Mouse (Mus musculus) E14TG2a.4 (cell line): ENCODE measurements around the gene Wif1.

Experiments used
- H3K27me3 ChIP-seq: 2 replicates; pipeline ENCODE4 v1.6.1; 2014; ENCODE audit warnings: low read length, control low read depth; ENCODE audit not compliant: insufficient read depth
- H3K36me3 ChIP-seq: 2 replicates; pipeline ENCODE4 v1.6.1; 2014; ENCODE audit warnings: low read length, control low read depth; ENCODE audit not compliant: insufficient read depth
- H3K4me1 ChIP-seq: replicated peaks from 2 replicates; pipeline ENCODE4 v1.6.1; 2014; ENCODE audit warnings: low read depth, low read length, control low read depth
- H3K4me3 ChIP-seq: replicated peaks from 2 replicates; pipeline ENCODE4 v1.5.1; 2014; ENCODE audit warnings: mild to moderate bottlenecking, low read length
- H3K9me3 ChIP-seq: 2 replicates; pipeline ENCODE4 v1.6.1; 2014; ENCODE audit warnings: low read length, control low read depth
- CTCF ChIP-seq: conservative IDR thresholded peaks from 2 replicates; pipeline ENCODE4 v1.5.1; 2014; ENCODE audit warnings: low read length
- NANOG ChIP-seq: IDR thresholded peaks from 2 replicates; pipeline ENCODE4 v1.6.1; 2014; ENCODE audit warnings: borderline replicate concordance, low read length, mixed read lengths
- POU5F1 ChIP-seq: IDR thresholded peaks from 2 replicates; pipeline ENCODE4 v1.6.1; 2014; ENCODE audit warnings: low read length, borderline replicate concordance

Gene Wif1

GRCm38 (mm10) chr10:121033826-121034568 lies at the start of gene Wif1:
Gene Wif1 (plus strand): TSS chr10:121033960.
- Histone ChIP-seq H3K4me1 (peaks cover 4% of the 10 kb centered on the region; the same call in 1 of the 2 replicates), H3K36me3 (no peaks in the 10 kb centered on the region), H3K4me3 (peak within 1 kb of the TSS; percentile 86), H3K9me3 (no peaks in the 10 kb centered on the region), H3K27me3 (peaks cover 44% of the 10 kb centered on the region)
- no peak for TF ChIP-seq POU5F1
- no peak; the same call in 1 of the 2 replicates for TF ChIP-seq CTCF
- no peak for TF ChIP-seq NANOG

GRCm38 (mm10) chr10:121002135-121002534 lies 31.6 kb upstream of the Wif1 start:
- Histone ChIP-seq H3K27me3 (no peaks in the 10 kb centered on the region), H3K36me3 (no peaks in the 10 kb centered on the region), H3K4me3 (no peak overlapping the region), H3K9me3 (0 out of 2 replicates have a peak, but pooled peaks cover 9% of the 10 kb centered on the region), H3K4me1 (no peaks in the 10 kb centered on the region)
- no peak for TF ChIP-seq NANOG
- TF ChIP-seq POU5F1, result peak; percentile 85; the same call in 1 of the 2 replicates

- peaks cover 17% of the 10 kb centered on the region for H3K4me1 ChIP-seq
- H3K36me3 ChIP-seq, result no peaks in the 10 kb centered on the region
- no peak overlapping the region for H3K4me3 ChIP-seq
- TF ChIP-seq POU5F1 (no peak), NANOG (no peak)
- no peaks in the 10 kb centered on the region for H3K27me3 ChIP-seq
- peaks cover 21% of the 10 kb centered on the region for H3K9me3 ChIP-seq
Measured at GRCm38 (mm10) chr10:121011496-121011895, 22.3 kb upstream of the Wif1 start.

GRCm38 (mm10) chr10:121016291-121016690 lies 17.5 kb upstream of the Wif1 start:
- no peak overlapping the region; the same call in 1 of the 2 replicates for H3K4me3 ChIP-seq
- TF ChIP-seq CTCF (no peak), POU5F1 (no peak), NANOG (no peak)
- no peaks in the 10 kb centered on the region for H3K36me3 ChIP-seq
- peaks cover 29% of the 10 kb centered on the region for H3K9me3 ChIP-seq
- 0 out of 2 replicates have a peak, but pooled peaks cover 6% of the 10 kb centered on the region for H3K27me3 ChIP-seq
- H3K4me1 ChIP-seq, result peaks cover 33% of the 10 kb centered on the region

- Histone ChIP-seq H3K4me1 (peaks cover 28% of the 10 kb centered on the region), H3K27me3 (0 out of 2 replicates have a peak, but pooled peaks cover 6% of the 10 kb centered on the region), H3K36me3 (no peaks in the 10 kb centered on the region), H3K4me3 (peak overlapping the region; percentile 35; the same call in 1 of the 2 replicates), H3K9me3 (peaks cover 29% of the 10 kb centered on the region)
- TF ChIP-seq CTCF, result no peak
- peak; percentile 24; the same call in 1 of the 2 replicates for TF ChIP-seq NANOG
- TF ChIP-seq POU5F1, result no peak
Measured at GRCm38 (mm10) chr10:121016711-121017503, 16.9 kb upstream of the Wif1 start.

GRCm38 (mm10) chr10:121022951-121023350 lies 10.8 kb upstream of the Wif1 start:
- TF ChIP-seq CTCF (no peak), POU5F1 (no peak), NANOG (no peak)
- H3K4me1 ChIP-seq, result peaks cover 6% of the 10 kb centered on the region; the same call in 1 of the 2 replicates
- peaks cover 8% of the 10 kb centered on the region; the same call in 1 of the 2 replicates for H3K9me3 ChIP-seq
- no peaks in the 10 kb centered on the region for H3K36me3 ChIP-seq
- H3K27me3 ChIP-seq, result peaks cover 8% of the 10 kb centered on the region; the same call in 1 of the 2 replicates
- no peak overlapping the region for H3K4me3 ChIP-seq

GRCm38 (mm10) chr10:121031802-121032201 lies 2.0 kb upstream of the Wif1 start:
- Histone ChIP-seq H3K27me3 (peaks cover 39% of the 10 kb centered on the region), H3K4me1 (peaks cover 4% of the 10 kb centered on the region; the same call in 1 of the 2 replicates)
- TF ChIP-seq NANOG (no peak), POU5F1 (no peak), CTCF (peak; percentile 59)

GRCm38 (mm10) chr10:121033128-121033791 lies 500 bp upstream of the Wif1 start:
- no peaks in the 10 kb centered on the region for H3K36me3 ChIP-seq
- no peaks in the 10 kb centered on the region for H3K9me3 ChIP-seq
- H3K27me3 ChIP-seq, result peaks cover 44% of the 10 kb centered on the region
- peaks cover 4% of the 10 kb centered on the region; the same call in 1 of the 2 replicates for H3K4me1 ChIP-seq
- H3K4me3 ChIP-seq, result peak overlapping the region; percentile 86
- TF ChIP-seq NANOG, result no peak
- no peak for TF ChIP-seq POU5F1
- peak; percentile 39 for TF ChIP-seq CTCF

More at GRCm38 (mm10) chr10:121031802-121032201, 2.0 kb upstream of the Wif1 start:
- Histone ChIP-seq H3K36me3 (no peaks in the 10 kb centered on the region), H3K9me3 (no peaks in the 10 kb centered on the region), H3K4me3 (no peak overlapping the region)
